Mouse (Mus musculus): ENCODE data around the gene Gm4981. TPM values are rescaled to one million over a fixed set of nuclear protein-coding genes. Genes with fewer than 3 reads are reported as not detected.

Gene Gm4981
- total and polyA plus RNA-seq, 3 experiments = not detected

- no peak overlapping the region for H3K9ac ChIP-seq (ENCODE audit: low read depth, low read length)
- WGBS = 81% methylated on average over 2 of the region's 2 CpGs
- H3K27ac ChIP-seq = no peak overlapping the region
- H3K79me2 ChIP-seq (replicated peaks; ENCODE audit: control insufficient read depth, insufficient read depth, low read length) = no peaks in the 10 kb centered on the region; the same call in 1 of the 2 replicates
- no peak overlapping the region for H3K4me3 ChIP-seq
- H3K36me3 ChIP-seq (ENCODE audit: control insufficient read depth, insufficient read depth, low read length) = no peaks in the 10 kb centered on the region
- peaks cover 2% of the 10 kb centered on the region; the same call in 1 of the 2 replicates for H3K27me3 ChIP-seq (ENCODE audit: control insufficient read depth, insufficient read depth, low read length)
- no peak for TF ChIP-seq CTCF (IDR thresholded peaks at IDR 0.05)
- TF ChIP-seq POLR2A (IDR thresholded peaks at IDR 0.05; ENCODE audit: insufficient read depth, low read depth, low read length) = no peak
- no peak for TF ChIP-seq EP300 (IDR thresholded peaks at IDR 0.05; ENCODE audit: insufficient read depth, low read depth, low read length)
- H3K4me1 ChIP-seq (ENCODE audit: control insufficient read depth, insufficient read depth, low read length) = no peaks in the 10 kb centered on the region
- DNase-seq = no peak
- intact Hi-C loops (cut with DNase I) = no loop called here
Observed at GRCm38 (mm10) chr10:58211213-58211612, 25.3 kb downstream of the Gm4981 start.

- H3K4me3 ChIP-seq = no peak overlapping the region
- WGBS = 38% methylated on average over 1 of the region's 1 CpGs
- intact Hi-C loops (cut with DNase I) = no loop called here
- H3K79me2 ChIP-seq (replicated peaks; ENCODE audit: control insufficient read depth, insufficient read depth, low read length) = no peaks in the 10 kb centered on the region; the same call in 1 of the 2 replicates
- no peak for DNase-seq
- H3K36me3 ChIP-seq (ENCODE audit: control insufficient read depth, insufficient read depth, low read length) = no peaks in the 10 kb centered on the region
- no peaks in the 10 kb centered on the region for H3K4me1 ChIP-seq (ENCODE audit: control insufficient read depth, insufficient read depth, low read length)
- H3K27me3 ChIP-seq (ENCODE audit: control insufficient read depth, insufficient read depth, low read length) = peaks cover 2% of the 10 kb centered on the region; the same call in 1 of the 2 replicates
- no peak overlapping the region for H3K9ac ChIP-seq (ENCODE audit: low read depth, low read length)
- no peak overlapping the region for H3K27ac ChIP-seq
- TF ChIP-seq EP300 (IDR thresholded peaks at IDR 0.05; ENCODE audit: insufficient read depth, low read depth, low read length) (no peak), CTCF (IDR thresholded peaks at IDR 0.05) (no peak), POLR2A (IDR thresholded peaks at IDR 0.05; ENCODE audit: insufficient read depth, low read depth, low read length) (no peak)
Observed at GRCm38 (mm10) chr10:58210514-58210913, 26.0 kb downstream of the Gm4981 start.

- no peak overlapping the region for H3K9ac ChIP-seq (ENCODE audit: low read depth, low read length)
- H3K4me3 ChIP-seq = no peak overlapping the region
- TF ChIP-seq CTCF (IDR thresholded peaks at IDR 0.05) (no peak), EP300 (IDR thresholded peaks at IDR 0.05; ENCODE audit: insufficient read depth, low read depth, low read length) (no peak), POLR2A (IDR thresholded peaks at IDR 0.05; ENCODE audit: insufficient read depth, low read depth, low read length) (no peak)
- no peaks in the 10 kb centered on the region for H3K36me3 ChIP-seq (ENCODE audit: control insufficient read depth, insufficient read depth, low read length)
- DNase-seq = no peak
- H3K79me2 ChIP-seq (replicated peaks; ENCODE audit: control insufficient read depth, insufficient read depth, low read length) = no peaks in the 10 kb centered on the region; the same call in 1 of the 2 replicates
- WGBS = 48% methylated on average over 2 of the region's 2 CpGs
- intact Hi-C loops (cut with DNase I) = no loop called here
- peaks cover under 1% of the 10 kb centered on the region; the same call in 1 of the 2 replicates for H3K27me3 ChIP-seq (ENCODE audit: control insufficient read depth, insufficient read depth, low read length)
- H3K4me1 ChIP-seq (ENCODE audit: control insufficient read depth, insufficient read depth, low read length) = no peaks in the 10 kb centered on the region
- H3K27ac ChIP-seq = no peak overlapping the region
Observed at GRCm38 (mm10) chr10:58209710-58210467, 26.6 kb downstream of the Gm4981 start.

- Histone ChIP-seq H3K9ac (ENCODE audit: low read depth, low read length) (no peak overlapping the region), H3K27ac (no peak overlapping the region), H3K27me3 (ENCODE audit: control insufficient read depth, insufficient read depth, low read length) (no peaks in the 10 kb centered on the region; the same call in 1 of the 2 replicates), H3K4me3 (no peak overlapping the region), H3K79me2 (replicated peaks; ENCODE audit: control insufficient read depth, insufficient read depth, low read length) (no peaks in the 10 kb centered on the region; the same call in 1 of the 2 replicates), H3K36me3 (ENCODE audit: control insufficient read depth, insufficient read depth, low read length) (no peaks in the 10 kb centered on the region), H3K4me1 (ENCODE audit: control insufficient read depth, insufficient read depth, low read length) (no peaks in the 10 kb centered on the region)
- intact Hi-C loops (cut with DNase I) = no loop called here
- WGBS = 74% methylated on average over 4 of the region's 4 CpGs
- no peak for DNase-seq
- no peak for TF ChIP-seq POLR2A (IDR thresholded peaks at IDR 0.05; ENCODE audit: insufficient read depth, low read depth, low read length)
- no peak for TF ChIP-seq EP300 (IDR thresholded peaks at IDR 0.05; ENCODE audit: insufficient read depth, low read depth, low read length)
- TF ChIP-seq CTCF (IDR thresholded peaks at IDR 0.05) = no peak
Observed at GRCm38 (mm10) chr10:58206639-58207404, 29.7 kb downstream of the Gm4981 start.

GRCm38 (mm10) chr10:58205986-58206385 lies 30.5 kb downstream of the Gm4981 start:
- no peak overlapping the region for H3K4me3 ChIP-seq
- H3K27ac ChIP-seq = no peak overlapping the region
- no peak for TF ChIP-seq POLR2A (IDR thresholded peaks at IDR 0.05; ENCODE audit: insufficient read depth, low read depth, low read length)
- no peak for TF ChIP-seq CTCF (IDR thresholded peaks at IDR 0.05)
- no peak for TF ChIP-seq EP300 (IDR thresholded peaks at IDR 0.05; ENCODE audit: insufficient read depth, low read depth, low read length)
- no peak overlapping the region for H3K9ac ChIP-seq (ENCODE audit: low read depth, low read length)
- intact Hi-C loops (cut with DNase I) = no loop called here
- no peaks in the 10 kb centered on the region for H3K4me1 ChIP-seq (ENCODE audit: control insufficient read depth, insufficient read depth, low read length)
- no peaks in the 10 kb centered on the region; the same call in 1 of the 2 replicates for H3K27me3 ChIP-seq (ENCODE audit: control insufficient read depth, insufficient read depth, low read length)
- WGBS = 32% methylated on average over 1 of the region's 1 CpGs
- H3K79me2 ChIP-seq (replicated peaks; ENCODE audit: control insufficient read depth, insufficient read depth, low read length) = no peaks in the 10 kb centered on the region
- no peak for DNase-seq
- no peaks in the 10 kb centered on the region for H3K36me3 ChIP-seq (ENCODE audit: control insufficient read depth, insufficient read depth, low read length)

Other genes starting within 250 kb of the Gm4981 start
- gene AW822073, start 11.8 kb downstream of the Gm4981 start, total RNA-seq (2021) = not detected
- not detected in 2 replicates for gene AW822073, start 11.8 kb downstream of the Gm4981 start, polyA plus RNA-seq (2012; rRNA removed)
- not detected for gene Duxf3, start 4.0 kb downstream of the Gm4981 start, total RNA-seq (2021)
- gene Duxf3, start 4.0 kb downstream of the Gm4981 start, polyA plus RNA-seq (2012; rRNA removed) = not detected in 2 replicates
- gene Gcc2, start 18.8 kb upstream of the Gm4981 start, total RNA-seq (2021) = 10 to 100 TPM; 22.6 to 29.3 TPM
- 7.9 and 12.2 TPM in 2 replicates for gene Gcc2, start 18.8 kb upstream of the Gm4981 start, polyA plus RNA-seq (2012; rRNA removed)
- gene Lims1, start 86.8 kb upstream of the Gm4981 start, total RNA-seq (2021) = 100 to 1,000 TPM; 144 to 155 TPM
- 25.6 and 64.3 TPM in 2 replicates for gene Lims1, start 86.8 kb upstream of the Gm4981 start, polyA plus RNA-seq (2012; rRNA removed)
- 10 to 100 TPM; 47.5 to 53.5 TPM for gene Ranbp2, start 210.2 kb upstream of the Gm4981 start, total RNA-seq (2021)
- 3.2 and 9.5 TPM in 2 replicates for gene Ranbp2, start 210.2 kb upstream of the Gm4981 start, polyA plus RNA-seq (2012; rRNA removed)